Mouse (Mus musculus) cerebellum, postnatal 4 days (tissue): ENCODE data around the gene Lpar3.

Experiments
- DNase-seq, 2 experiments: peaks; one replicate each; pipeline ENCODE4 v3.0.0; 2022; ENCODE audit warnings: low spot score in 2 of 2, mixed read lengths in 1 of 2

Lpar3 gene

DNA sequence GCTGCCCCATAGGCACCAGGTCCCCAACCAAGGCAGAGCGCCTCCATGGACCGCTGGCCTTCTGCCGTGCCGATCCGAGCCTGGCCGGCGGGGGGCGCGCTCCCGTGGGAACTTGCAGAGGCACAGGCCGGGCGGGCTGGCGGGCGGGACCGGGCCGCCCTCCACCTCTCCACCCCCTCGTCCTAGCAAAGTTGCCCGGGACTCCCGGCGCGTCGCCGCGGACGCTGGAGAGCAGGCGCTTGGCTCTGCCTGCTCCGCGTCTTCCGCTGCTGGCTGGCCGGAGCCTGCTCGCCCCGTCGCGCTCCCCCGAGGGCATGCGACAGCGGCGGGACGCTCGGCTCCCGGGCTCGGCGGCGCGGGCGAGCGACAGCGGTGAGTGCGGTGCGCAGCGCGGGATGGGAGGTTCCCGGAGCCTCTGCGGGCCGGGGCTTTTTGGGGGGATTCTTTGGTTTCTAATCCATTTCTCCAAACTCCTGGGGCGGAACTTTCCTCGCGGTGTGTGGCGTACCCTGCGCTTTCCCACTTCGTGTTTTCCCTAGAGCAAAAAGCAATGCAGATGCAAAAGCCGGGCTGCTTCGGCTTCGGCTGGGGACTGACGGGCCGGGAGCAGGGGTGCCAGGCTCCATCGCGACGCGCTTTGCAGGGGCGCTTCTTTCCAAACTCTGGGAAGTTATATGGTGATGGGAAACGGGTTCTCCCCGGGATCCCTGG is at the start of gene Lpar3:
Lpar3 (plus strand) TSS at position 188 of the 711 bp plus-strand sequence.
- peak in 1 of 2 experiments; percentile 61 for DNase-seq

DNA sequence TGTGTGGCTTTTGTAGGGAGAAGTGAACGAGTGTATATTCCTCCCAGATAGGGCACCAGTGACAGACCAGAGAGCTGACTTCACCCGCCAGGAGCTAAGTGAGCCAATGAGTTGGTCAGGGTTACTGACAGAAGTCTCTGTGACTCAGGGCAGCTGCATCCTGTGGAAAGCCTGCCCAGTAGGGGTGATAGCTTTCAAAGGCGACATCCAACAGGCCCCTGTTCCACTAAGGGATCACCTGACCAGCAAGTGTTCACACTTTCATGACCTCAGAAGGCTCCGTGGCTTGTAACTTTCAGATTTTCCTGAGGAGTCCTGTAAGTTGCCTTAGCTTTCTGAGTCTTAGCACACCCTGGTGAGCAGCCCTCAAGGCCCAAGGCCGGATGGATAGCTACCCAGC is 47.7 kb upstream of the Lpar3 start:
- no peak for DNase-seq

DNA sequence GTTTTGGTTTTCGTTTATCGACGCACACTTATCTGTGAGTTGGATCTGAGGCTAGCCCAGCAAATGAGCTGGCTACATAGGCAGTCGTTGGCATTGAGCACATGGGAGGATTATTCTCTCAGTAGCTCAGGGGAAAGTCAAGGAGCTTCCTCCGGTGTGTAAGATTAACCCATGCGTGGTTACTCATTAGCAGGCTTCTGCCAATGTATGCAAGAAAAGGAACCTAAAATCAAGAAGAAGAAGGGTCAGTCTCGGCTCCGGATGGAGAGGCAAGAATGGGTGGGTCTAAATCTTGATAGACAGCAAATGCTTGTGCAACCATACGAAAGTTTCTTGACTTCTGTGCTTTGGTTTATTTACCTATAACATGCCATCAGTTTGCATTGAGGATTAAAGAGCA is 46.5 kb upstream of the Lpar3 start:
- no peak for DNase-seq

DNA sequence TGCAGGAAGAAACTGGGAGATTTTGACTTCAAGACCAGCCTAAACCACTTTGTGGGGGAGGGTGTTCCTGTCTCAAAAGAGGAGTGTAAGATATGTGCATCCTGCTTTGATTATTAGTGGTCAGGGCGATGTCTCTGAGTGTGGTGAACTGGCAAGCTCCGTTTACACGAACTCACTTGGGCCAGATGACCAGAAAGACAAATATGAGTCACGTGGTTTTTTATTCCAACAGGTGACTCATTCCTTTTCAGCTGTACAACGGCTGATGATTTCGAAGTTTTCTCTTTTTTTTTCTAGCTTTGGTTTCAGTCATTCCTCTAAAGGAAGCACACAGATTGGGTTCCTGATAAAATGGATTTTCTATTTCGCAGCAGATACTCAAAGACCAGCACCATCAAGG is 43.5 kb upstream of the Lpar3 start:
- no peak for DNase-seq

DNA sequence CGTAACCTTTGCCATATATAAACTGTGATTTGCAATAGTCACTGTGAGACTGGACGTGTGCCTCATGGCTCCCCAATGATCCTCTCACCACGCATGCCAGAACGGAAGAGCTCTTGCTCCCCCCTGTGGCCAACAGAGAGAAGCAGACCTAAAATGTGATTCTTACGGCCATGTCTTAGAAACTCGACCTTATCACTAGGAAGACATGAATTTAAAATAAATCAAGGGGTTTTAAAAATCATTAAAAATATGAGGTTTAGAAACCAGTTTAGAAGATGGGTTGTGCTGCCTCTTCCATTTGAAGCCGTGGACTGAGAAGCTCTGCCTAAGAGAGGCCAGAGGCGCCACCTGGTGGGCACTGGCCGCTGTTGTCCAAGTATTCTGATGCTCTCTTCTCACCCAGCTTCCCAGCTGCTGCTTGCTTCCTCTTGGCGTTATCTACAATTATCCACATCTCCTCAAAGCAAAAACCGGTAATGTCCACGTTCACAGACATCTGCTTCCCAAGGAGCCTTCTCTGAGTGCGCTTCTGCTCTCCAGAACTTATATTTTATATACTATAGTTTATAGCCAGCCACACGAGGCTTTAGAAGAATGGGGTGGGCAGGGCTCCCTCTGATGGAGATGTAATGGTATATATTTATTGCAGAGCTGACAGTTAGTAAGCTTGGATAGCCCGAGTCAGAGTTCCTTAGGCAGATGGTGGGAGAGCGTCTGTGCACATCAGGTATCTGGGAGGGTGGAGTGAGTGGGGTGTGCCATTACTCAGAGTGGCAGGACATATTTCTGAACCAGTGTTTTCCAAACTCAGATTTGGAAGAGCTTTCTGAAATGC is 42.8 kb upstream of the Lpar3 start:
- DNase-seq = peak; percentile 71 to 87

DNA sequence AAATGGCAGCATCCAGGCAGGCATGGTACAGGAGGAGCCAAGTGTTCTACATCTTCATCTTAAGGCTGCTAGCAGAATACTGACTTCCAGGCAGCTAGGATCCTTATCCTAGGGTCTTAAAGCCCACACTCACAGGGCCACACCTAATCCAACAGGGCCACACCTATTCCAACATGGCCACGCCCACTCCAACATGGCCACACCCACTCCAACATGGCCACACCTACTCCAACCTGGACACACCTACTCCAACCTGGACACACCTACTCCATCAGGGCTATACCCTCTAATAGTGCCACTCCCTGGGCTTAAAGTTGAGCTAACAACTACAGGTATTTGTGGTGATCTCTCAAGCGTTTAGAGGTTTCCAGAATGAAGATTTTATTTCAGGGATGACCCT is 40.4 kb upstream of the Lpar3 start:
- no peak for DNase-seq

DNA sequence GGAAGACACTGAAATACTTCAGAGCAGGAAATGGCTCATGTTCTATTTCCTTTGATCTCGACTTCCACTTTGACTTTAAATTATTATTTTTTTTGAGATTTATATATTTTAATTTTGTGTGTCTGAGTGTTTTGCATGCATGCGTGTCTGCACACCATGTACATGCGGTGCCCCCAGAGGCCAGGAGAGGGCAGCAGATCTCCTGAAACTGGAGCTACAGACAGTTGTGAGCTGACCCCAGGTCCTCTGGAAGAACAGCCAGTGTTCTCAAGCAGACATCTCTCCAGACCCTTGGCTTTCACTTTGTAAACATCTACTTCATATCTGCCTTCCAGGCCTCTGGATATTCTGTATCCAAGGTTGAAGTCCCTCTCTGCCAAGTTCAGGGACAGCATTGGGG is 39.8 kb upstream of the Lpar3 start:
- DNase-seq = peak; percentile 46 to 60

DNA sequence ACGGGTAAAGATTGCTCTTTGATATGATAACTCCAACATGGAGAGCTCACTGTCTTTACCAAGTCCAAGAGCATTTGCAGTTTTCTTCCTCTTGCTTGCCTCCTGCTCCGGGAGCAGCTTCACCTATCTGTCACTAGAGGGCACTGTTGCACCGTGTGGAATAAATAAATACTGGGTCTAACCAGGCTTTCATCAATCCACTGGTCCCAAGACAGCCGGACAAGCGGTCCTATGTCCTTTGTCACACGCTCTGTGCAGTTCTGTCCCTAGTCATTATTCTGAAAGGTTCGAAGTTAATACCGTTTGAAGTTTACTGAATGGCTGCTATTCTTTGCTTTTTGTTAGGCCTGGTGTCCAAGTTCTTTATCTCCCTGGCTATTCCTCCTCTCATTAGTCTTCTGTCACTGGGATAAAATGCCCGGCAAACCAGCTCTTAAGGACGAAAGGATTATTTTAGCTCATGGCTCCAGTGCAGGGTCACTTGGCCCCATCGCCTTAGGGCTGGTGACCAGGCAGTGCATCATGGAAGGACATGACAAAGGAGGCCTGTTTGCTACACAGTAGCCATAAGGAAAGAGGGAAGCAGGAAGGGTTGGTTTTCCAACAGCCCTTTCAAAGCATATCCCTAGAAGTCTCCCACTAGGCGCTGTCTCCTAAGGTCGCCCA is 35.6 kb upstream of the Lpar3 start:
- DNase-seq = peak in 1 of 2 experiments; percentile 66

DNA sequence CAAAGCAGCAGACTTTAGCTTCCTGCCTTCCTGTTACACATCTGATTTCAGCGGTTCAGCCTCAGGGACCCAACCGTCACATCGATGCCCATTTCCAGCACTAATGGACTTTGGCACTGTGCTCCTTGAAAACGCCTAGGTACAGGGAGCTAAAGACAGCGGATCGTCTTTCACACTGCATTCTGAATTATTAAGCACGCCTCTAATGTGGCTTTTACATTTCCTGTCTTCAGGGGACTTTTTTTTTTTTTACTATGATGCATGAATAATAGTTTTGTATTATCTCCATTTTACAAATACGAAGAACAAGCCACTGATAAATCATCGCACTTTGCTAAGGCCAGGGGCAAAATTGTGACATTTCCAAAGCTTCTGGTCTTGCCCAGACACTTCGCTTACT is 34.7 kb upstream of the Lpar3 start:
- DNase-seq = no peak

DNA sequence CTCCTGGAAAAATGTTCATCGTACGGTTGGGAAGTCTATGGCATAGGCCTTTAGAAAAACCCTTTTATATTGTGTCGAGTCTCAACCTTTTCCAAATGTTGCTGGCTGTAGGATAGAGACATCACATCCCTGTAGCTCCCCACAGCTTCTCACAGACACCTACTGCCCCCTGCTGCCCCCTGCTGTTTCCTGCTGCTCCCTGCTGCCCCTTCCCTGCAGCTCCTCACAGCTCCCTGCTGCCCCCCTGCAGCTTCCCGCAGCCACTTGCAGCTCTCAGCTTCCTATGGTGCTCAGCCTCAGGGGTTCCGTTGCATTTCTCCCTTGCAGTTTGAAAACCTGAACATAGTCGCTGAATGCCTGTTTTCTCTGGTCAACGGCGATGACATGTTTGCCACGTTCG is 30.8 kb upstream of the Lpar3 start:
- DNase-seq = no peak

DNA sequence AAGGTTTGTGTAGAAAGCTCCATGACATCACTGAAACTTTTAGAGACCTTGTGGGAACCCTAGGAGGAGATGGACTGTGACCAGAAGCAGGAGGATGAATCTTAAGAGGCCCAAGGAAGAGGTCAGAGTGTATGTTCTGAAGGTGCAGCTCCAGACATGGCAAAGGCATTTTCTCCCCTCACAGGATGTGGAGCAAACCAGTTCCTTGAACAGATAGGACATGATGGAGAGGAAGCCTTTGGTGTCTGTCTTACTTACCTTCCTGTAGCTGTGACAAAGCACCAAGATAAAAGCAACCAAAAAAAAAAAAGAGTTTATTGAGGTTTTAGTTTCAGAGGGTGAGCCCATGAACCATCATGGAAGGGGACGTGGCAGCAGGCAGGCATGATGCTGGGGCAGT is 28.3 kb upstream of the Lpar3 start:
- DNase-seq = no peak

DNA sequence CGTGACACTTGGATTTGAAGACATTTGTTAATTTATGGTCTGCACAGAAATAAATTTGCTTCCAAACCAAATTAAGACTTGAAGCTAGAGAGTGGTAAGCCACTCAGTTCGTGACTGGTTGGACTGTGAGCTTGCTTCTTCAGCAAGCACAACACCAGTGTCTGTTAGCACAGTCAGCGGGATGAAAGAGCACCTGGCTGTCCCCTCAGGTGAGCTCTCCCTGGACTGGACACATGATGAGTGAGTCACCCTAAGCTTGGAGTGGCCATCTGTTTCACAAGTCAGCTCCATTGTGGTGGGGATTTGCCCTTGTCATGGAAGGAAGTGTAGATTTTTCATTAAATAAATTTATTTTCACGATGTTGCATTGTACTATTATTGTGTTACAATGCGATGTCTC is 25.6 kb upstream of the Lpar3 start:
- DNase-seq = no peak

DNA sequence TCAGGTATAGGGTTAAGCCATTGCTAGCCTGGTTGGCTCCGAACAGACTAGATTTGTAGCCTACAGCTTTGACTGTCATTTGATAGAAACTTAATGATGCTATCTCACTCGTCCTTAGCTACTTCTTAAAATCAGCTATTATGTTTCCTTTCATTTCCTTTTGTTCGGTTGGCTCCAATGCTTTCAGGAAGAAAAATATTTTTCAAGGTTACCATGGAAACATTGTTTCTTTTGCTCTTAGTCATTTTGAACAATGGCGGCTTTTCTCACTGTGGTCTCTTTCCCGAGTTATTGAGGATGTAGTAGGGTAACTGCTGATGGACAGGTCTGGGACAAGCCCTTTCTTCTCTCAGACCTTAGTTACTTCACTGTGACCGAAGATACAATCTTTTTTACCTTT is 24.5 kb upstream of the Lpar3 start:
- no peak for DNase-seq

DNA sequence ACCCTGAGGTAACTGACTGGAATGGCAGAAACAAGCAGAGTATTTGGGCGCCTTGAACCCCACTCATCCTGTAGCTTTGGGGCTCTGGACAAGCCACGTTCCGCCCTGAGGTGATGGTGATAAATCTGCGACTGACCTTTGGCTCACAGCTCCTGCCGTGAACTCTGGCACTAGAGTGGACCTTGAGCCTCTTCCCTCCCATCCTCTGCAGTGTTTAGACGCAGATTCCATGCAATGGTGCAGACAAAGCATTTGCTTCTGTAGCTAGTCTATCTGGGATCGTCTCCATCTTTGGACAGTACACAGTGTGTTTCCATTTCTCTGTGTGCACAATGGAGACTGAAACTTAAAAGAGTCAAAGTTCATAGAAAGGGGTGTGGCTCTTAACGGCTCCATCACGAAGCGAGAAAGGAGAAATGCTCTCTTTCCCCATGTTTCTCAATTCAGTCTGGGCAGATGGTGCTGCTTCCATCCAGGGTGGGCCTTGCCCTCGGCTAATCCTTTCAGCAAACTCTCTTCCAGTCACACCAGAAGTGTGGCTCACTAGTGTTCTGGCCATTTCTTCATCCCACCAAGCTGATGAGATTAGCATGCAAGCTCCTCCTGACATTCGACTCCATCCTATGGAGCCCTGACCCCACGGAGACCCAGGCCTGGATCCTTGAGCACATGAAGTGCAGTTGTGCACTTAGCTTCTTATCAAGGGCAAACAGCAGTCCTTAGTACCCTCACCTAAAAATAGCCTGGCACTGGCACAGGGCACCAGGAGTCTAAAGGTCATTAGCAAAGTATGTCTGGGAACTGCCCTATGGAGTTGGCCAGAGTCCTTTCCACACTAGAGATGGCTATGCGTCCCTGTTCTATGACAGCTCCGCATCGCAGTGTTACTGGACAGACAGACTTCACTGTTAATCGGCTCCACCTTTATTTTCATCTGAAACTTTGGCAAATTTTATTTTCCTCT is 23.7 kb upstream of the Lpar3 start:
- no peak for DNase-seq

DNA sequence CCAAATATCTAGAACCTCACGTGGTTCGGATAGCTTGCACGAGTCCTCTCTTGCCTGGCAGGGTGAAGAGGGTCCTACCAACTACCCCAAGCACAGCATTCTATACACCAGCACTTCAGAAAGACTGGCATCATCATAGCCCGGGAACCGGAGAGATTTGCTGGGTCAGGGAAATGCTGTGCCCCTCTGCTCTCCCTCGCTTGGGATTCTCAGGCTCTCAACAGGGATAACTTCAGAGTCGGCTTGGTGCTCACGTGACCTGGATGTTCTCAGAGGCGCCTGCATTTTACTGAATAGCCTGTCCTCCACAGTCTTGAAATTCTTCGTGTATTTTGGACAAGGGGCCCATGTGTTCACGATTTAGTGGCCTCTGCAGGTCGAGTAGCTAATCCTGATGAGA is 23.0 kb upstream of the Lpar3 start:
- no peak for DNase-seq

DNA sequence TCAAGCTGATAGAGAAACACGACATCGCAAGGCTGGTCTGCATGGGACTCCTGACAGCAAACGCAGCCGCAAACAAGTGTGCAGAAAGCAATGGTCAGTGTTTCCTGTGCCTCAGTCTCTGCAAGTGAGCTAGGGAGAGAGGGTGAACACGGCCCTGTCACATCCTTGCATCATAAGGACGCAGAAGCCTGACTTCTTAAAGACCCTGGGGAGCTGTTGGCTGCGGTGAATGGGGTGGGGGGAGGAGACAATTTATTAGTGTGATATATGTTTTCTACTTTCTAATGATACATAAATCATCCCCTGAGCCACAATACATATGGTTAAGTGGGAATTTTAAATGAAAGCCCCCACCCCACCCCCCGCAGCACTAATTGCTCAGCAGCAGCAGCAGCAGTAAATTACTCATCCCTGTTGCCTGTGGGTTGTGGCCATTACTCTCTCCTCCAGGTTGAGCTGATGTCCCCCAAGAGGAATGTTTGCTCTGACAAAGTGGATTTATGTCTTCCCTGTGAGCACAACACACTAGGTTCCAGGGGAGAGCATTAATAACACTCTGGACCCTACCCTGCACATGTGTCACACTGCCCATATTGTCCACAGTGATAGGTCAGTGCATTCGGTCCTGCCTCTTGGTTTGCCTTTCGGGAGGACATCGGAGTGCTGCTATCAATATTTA is 21.8 kb upstream of the Lpar3 start:
- no peak for DNase-seq

DNA sequence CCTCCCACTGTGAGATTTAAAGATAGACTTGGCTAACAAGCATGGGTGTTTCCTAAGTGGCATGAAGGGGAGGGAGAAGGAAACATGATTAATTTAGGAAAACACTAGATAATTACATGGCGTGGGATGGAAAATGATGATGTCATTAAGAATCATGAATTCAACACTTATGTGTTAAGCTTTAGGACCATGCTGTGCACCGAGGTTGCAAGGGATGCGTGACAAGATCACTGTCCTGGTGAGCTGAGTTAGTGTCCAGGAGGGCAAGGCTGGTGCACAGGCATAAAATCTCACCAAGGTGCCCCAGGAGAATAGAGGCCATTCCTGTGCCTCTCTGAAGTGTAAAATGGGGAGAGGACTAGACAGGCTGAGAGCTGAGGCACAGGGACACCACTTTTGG is 21.3 kb upstream of the Lpar3 start:
- no peak for DNase-seq

DNA sequence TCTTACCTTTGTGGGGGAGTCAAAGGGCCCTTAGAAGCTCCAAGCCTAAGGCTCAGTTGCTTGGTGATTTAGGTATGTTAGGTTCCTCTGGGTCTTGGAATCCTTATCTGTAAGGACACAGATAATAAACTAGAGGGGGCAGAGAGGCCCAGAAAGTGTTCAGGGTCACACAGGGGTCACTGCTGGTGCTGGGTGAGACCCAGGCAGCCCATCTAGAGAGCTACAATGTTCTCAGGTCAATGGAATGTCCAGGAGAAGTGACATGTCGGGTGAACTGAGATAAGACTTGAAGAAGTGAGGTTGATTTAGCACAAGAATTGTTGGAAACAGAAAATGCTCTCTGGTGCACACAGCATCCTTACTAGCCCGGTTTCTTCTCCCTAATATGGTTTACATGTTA is 16.4 kb upstream of the Lpar3 start:
- no peak for DNase-seq

DNA sequence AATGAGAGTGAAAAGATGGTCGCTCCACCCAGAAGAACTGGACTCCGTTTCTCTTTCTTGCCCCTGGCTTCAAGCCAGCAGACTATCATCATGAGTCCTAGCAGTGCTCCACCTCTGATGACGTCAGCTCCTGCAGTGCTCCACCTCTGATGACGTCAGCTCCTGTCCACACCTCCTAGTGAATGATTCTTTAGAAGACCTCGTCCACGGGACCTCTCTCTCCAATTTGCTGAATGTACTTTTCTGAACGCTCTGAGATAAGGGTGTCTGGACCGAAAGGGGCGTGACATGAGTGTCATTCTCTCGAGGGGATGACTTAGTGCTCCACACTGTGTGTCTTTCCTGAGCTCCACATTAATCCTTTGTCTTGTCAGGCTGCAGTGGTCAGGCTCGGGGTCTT is 15.5 kb upstream of the Lpar3 start:
- DNase-seq = no peak

DNA sequence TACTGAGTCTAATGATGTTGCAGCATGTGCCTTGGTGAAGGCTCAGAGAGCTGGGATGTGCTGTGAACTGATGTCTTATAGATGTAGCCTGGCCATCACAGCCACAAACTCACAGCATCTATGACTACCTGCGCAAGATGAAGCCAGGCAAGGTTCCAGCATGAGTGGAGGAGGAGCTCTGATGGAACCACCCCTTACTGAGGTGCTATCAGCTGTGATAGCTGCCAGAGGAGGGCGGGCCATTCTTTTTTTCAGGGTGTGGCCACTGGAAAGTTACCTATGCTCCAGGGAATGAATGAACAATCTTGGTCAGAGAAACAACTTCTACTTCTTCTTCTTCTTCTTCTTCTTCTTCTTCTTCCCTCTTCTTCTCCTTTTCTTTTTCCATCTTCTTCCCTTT is 14.1 kb upstream of the Lpar3 start:
- DNase-seq = no peak

DNA sequence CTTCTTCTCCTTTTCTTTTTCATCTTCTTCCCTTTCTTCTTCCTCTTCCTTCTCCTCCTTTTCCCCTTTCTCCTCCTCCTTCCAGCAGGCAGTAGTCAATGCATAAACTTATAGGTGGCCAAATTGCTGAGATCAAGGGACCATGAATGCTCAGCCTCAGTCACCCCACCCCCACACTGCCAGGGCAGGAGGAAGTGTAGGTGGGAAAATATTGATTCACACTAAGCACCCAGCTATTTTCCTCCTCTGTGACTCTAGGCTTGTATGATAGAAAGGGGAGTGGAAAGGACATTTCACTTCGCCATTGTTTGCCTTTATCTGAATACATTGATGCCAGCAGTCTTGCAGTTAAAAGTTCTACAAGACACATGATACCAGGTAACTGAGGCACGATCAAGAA is 13.3 kb upstream of the Lpar3 start:
- DNase-seq = no peak
